Mouse (Mus musculus): Measurements from ENCODE around the gene Paf1.

Paf1 gene

DNA sequence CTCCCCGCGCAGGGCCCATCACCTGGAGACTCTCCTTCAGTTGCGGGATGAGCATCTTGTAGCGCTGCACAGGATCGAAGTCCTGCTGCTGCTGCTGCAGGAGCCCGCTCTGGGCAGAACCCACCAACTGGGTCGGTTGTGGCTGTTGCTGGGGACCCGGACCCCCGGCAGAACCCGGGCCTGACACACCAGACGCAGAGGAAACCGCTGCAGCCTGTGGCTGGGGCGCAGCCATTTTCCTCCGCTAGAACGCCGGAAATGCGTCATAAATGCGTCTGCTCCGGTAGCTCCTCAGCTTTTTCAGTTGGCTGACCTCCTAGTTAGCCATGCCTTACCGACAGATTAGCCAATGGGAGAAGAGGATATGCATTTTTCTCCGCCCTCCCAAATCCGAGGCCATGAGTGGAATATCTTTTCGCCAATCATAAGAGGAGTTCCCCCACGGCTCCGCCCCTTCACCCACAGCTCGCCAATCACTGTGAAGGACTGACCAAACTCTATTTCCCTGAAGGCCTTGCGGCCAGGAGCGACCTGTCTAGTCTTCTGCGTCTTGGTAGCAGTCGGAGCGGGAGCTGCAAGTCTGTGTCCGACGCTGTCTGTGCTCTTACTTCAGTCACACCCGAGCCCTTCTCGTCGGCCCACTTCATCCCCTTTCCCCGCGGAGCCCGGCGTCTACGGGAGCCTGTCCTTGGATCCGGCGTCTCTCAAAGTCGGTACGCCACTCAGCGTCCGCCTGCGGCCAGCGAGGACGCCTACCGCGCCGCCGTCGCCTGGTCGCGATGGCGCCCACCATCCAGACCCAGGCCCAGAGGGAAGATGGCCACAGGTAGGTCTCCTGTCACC, at the start of gene Paf1, which contains the start of gene Med29:
Gene Paf1, plus strand, starts transcription at position 523 of the 843 bp plus-strand sequence.
Gene Med29, minus strand, starts transcription at position 280 of the 843 bp plus-strand sequence.
- peak; percentile 98 for DNase-seq (ENCODE audit: low read depth, low spot score)

DNA sequence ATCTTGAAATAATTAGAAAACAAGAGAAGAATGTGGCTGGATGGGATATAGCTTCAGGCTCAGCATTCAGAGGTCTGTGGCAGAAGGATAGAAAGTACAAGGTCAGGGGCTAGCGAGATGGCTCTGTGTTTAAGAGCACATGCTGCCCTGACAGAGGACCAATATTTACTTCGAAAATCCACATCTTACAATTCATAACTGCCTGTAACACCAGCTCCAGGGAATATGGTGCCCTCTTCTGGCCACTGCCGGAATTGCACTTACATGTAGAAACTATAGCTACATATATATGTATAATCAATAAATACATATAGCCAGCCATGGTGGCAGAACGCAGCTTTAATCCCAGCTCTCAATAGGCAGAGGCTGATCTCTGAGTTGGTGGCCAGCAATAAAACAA, 48.1 kb upstream of the Paf1 start:
- peak; percentile 65 for DNase-seq (ENCODE audit: low read depth, low spot score)

GRCm38 (mm10) chr7:28347746-28348145, 45.0 kb upstream of the Paf1 start:
- DNase-seq (ENCODE audit: low read depth, low spot score) = no peak

DNA sequence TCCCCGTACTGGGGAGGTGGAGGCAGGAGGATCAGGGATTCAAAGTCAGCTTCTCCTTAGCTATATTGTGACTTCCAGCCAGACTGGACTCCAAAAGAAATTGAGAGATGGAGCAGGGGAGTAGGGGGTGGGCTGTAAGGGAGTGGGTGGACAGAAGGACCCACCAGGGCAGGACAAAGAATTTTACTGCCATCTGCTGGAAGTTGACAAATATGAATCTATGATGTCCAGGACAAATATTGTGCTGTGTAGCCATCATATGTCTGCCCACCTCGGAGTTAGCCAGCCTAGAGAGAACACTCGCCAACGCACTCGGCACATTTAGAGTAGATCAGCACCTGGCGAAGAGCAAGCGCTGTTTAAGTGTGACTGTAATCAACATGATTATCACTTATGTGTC, 44.1 kb upstream of the Paf1 start:
- DNase-seq (ENCODE audit: low read depth, low spot score) = no peak

DNA sequence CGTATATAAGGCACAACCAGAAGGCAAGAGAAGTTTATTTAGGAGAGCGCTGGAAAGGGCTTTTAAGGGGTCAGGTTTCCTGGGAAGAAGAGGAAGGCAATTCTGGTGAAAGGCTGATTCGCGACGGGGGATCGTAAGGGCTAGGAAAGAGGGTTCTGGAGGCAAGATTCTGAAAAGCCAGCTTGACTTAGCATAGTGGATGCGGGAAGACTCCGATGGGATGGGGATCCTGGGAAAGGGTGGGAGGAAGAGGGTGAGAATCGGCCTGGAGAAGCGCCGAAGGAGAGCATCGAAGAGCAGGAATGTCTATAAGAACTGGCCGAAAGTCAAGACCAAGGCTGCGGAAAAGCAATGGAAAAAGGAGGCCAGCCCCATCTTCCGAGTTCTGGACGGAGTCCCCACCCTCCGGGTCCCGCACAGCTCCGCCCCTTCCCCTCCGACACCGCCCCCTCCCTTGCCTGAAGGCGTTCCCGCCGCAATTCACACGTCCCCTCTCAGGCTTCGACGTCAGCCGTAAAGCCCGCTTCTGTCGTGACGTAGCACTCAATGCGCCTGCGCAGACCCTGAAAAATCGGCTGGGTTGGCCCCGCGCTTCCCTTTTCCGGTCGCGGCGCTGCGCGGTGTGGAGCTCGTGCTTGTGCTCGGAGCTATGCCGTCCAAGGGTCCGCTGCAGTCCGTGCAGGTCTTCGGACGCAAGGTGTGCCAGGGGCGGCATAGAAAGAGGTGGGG, 42.4 kb upstream of the Paf1 start, which contains the start of gene Rps16:
Gene Rps16, plus strand, starts transcription at position 498 of the 729 bp plus-strand sequence.
- peak; percentile 97 for DNase-seq (ENCODE audit: low read depth, low spot score)

- DNase-seq (ENCODE audit: low read depth, low spot score) = no peak
These were observed 41.0 kb upstream of the Paf1 start for GRCm38 (mm10) chr7:28351676-28352191.

DNA sequence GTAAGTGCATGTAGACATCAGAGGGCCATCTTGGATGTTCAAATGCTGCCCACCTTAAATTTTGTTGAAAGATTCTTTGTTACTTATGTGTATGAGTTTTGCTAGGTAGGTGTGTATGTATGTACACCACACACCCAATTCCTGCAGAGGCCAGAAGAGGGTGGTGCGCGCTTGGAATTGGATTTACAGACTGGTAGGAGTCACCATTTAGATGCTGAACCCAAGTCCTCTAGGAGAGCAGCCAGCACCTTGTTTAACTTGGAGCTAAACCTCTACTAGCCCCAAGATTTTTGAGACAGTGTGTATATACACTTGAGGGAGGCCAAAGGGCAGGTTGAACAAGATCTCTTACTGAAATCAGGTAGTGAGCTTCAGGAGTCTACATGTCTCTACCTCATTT, 39.5 kb upstream of the Paf1 start:
- DNase-seq (ENCODE audit: low read depth, low spot score) = no peak

DNA sequence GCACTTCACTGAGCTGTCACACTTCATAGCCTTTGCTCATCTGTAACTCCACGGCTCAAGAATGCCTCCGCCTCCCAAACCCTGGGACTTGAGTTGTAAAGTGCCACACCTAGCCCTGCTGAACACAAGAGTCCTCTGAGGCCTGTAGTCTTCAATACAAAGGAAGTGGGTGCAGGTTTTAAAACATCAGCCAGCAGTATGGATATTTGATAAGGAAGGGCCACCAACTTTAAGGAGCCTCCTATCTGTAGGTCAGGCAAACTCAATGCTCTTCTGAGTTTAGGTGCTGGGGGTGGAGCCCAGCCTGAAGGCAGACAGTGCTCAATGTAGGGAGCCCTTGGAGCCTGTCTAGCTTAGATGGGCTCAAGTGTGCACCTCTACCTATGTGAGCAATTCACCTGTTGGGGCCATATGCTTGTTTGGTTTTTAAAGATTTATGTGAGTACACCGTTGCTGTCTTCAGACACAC, 38.6 kb upstream of the Paf1 start:
- DNase-seq (ENCODE audit: low read depth, low spot score) = no peak

DNA sequence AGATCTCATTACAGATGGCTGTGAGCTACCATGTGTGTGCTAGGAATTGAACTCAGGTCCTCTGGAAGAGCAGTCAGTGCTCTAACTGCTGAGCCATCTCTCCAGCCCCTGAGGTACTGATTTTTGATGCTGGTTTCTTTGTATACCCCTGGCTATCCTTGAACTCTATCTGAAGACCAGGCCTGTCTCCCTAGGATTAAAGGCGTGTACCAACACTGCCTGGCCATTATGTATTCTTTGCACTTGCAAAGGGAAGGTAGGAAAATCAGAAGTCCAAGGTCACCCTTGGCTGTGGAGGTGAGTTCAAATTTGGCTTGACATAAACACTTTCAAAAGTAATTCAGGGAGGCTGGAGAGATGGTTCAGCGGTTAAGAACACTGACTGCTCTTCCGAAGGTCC, 38.2 kb upstream of the Paf1 start:
- no peak for DNase-seq (ENCODE audit: low read depth, low spot score)

DNA sequence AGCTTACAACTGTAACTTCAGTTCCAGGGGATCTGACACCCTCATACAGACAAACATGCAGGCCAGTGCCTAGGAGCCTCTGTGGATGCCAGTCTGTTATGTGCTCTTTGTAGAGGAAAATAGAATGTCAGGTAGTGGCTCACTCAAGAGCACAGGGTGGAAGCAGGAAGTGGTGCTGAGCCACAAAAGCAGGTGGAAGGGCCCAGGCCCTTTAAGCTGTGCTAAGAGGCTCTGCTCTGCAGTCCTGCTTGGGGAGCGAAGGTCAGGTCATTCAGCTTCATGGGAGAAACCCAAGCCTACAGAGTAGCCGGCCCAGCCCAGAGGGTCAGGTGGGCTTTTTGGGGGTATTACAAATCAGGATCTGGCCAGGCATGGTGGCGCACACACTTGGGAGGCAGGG, 37.5 kb upstream of the Paf1 start:
- DNase-seq (ENCODE audit: low read depth, low spot score) = no peak

DNA sequence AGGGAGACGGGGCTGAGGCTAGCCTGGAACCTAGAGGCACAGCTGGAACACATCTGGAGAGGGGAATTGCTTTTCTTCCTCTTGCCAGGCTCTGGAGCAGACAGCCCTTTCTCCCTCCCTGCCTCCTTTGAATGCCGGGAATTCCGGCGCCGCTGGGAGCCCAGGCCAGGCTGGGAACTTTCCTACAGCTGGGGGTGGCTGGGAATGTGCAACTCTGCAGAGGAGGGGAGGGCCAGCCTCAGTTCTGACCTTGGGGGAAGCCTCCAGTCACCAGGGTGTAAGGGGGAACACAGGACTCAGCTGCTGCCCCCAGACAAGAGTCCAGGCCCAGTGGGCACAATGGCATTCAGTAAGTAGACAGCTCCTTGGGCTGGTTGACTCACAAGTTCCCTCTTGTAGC, 35.8 kb upstream of the Paf1 start:
- no peak for DNase-seq (ENCODE audit: low read depth, low spot score)

DNA sequence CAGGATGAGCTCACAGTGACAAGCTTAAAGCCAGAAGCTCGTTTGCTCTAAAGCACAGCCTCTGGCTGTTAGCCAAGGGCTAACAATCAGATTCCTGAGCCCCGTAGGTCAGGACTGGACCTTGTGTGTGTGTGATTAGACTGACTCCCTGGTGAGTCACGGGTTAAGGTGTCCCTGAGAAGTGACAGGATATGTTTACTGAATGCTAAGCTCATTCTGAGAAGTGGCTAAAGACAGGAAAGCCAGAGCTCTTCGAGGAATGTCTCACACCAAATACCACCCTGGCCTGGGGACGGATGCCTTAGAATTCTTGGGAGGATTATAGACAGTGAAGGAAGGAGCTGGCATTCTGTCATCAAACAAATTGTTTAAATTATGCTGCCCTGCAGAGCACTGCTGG, 34.8 kb upstream of the Paf1 start:
- DNase-seq (ENCODE audit: low read depth, low spot score) = no peak

DNA sequence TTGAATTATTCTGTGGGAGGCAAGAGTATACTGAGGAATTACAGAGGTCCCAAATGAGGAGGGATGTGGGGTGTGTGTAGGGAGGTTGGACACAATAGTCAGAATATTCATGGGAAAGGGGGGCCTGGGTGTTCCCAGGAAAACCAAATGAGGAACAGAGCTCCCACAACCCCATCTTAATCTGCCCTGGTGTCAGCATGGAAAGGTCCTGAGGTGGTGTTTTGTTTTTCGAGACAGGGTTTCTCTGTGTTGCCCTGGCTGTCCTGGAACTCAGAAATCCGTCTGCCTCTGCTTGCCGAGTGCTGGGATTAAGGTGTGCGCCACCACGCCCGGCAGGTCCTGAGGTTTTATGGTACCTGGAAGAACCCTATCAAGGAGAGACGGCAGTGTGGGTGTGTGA, 34.3 kb upstream of the Paf1 start:
- DNase-seq (ENCODE audit: low read depth, low spot score) = no peak

- no peak for DNase-seq (ENCODE audit: low read depth, low spot score)
These were observed 32.9 kb upstream of the Paf1 start for GRCm38 (mm10) chr7:28359854-28360253.

DNA sequence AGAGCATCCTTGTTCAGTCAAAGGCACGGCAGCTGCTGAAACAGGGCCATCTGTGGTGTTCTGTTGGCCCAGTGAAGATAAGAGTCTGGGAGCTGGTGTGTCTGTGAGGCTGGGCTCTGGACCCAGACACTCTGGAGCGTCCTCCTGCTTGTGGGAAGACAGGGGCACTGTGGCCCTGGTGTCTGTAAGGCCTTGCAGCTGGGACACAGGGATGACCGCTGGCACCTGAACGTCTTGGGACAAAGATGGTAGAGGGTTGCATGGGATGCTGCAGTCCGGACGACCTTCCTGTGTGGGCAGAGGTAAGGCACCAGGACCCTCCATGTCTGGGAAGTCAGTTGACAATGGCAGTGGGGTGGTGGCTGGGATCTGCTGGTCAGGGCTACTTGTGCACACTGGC, 32.5 kb upstream of the Paf1 start:
- no peak for DNase-seq (ENCODE audit: low read depth, low spot score)

DNA sequence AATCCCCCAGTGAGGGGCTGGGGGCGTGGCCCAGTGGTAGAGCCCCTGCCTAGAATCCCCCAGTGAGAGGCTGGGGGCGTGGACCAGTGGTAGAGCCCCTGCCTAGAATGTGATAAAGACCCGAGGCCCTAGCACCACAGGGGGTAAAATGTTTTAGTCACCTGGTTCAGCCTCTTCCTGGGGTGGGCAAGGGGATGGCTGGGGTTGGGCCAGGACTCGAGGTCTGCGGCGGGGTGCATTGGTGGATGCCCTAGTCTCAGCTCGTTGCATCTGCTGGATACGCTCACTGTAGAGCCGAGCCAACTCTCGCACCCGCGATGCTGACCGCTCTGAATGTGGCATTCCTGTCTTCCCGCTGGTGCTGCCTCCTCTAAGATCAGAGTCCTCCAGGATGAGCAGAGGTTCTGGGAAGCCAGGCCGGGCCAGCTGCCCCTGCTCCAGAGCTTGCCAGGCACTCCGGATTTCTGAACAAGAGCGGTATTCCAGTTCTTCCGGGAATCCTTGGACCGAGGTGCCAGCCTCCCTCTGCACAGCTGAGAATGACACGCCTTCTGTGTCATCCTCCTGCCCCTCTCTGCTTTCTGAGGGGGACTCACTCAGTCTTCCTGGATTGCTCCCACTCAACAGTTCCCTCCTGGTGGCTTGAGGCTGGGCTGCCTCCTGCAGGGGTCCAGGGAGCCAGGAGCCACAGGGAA, 31.0 kb upstream of the Paf1 start:
- no peak for DNase-seq (ENCODE audit: low read depth, low spot score)

- DNase-seq (ENCODE audit: low read depth, low spot score) = no peak
These were observed 30.2 kb upstream of the Paf1 start for GRCm38 (mm10) chr7:28362441-28363060.

DNA sequence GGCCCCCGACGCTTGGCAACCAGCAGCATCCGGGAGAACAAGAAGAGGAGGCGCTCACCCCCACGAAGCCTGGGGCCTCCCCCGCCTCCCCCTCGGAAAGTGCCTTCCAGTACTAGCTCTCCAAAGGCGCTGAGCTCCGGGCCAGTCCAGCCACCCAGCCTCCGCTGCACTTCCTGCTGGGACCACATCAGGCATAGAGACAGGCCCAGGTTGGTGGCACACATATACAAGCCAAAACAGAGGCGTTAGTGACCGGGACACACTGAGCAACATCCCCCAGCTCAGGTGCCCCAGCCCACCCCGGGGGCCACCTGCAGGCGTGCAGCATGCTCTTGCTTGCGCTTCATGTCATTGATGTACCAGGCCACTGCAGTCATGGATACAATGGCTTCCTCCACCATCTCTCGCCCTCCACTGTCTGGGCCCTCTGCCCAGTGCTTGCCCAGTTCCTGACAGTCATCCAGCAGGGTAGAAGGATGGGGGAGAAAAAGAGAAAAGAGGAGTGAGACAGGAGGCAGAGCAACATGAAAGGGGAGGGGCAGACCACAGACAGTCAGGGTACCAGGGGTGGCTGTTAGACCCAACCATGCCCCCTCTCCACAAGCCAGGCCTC, 25.0 kb upstream of the Paf1 start:
- DNase-seq (ENCODE audit: low read depth, low spot score) = no peak

DNA sequence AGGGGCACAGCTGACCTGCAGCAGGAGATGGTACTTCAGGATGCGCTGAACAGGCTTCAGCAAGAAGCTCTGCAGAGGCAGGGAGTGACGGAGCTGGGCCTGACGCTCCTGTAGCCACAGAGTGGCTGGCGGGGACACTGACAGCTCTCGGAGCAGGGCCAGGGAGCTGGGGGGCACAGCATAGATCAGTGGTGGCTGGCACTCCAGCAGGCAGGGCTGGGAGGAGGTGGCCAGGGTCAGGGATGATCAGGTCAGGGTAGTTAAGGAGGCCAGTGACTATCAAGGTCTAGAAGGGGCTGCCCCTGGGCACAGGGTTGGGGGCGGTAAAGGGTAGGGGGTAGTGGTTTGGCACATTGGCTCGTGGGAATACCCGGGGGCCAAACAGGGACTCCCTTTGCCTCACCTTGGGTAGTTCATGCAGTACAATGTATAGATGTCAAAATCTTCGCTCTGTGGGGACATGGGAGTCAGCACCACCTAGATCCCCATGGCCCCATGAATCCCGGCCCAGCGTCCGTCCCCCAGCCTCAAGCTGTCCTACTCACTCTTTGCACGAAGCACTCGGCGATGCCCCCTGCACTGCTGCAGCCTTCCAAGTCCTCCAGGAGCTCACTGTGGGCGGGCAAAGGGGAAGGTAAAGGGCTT, 24.4 kb upstream of the Paf1 start:
- DNase-seq (ENCODE audit: low read depth, low spot score) = no peak

DNA sequence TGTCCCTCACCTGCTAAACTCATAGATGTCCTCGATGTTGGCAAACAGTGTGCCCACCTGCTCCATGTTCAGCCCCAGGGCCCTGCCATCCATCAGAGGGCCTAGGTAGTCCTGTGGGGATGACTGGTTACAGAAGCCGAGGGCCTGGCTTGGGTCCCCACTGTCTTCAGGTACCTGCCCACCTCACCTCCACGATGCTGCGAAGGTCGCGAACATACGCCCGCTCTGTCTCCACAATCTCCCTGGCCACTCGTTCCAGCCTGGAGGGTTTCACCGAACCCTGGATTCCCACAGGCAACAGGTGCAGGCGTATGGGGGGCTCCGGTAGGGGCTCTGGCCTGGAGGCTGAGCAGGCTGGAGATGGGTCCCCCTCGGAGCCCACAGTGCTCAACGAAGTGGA, 22.7 kb upstream of the Paf1 start:
- no peak for DNase-seq (ENCODE audit: low read depth, low spot score)
